Mouse (Mus musculus) kidney, adult 2 months (tissue): ENCODE results near the gene Abcb8.

Experiments used
- CTCF ChIP-seq: fragments of 200-500 bp; conservative IDR thresholded peaks from 2 replicates; pipeline ENCODE4 v1.5.1; 2011; ENCODE audit warnings: low read depth, mild to moderate bottlenecking, control low read depth, low read length, moderate library complexity, mixed read lengths; ENCODE audit not compliant: insufficient read depth, insufficient read length
- POLR2A ChIP-seq: fragments of 200-500 bp; IDR thresholded peaks from one replicate; pipeline ENCODE4 v1.6.1; 2011; ENCODE audit warnings: low read depth, low read length, control low read depth

GRCm38 (mm10) chr5:24401969-24402368, 8.5 kb downstream of the Abcb8 start:
- TF ChIP-seq CTCF (no peak), POLR2A (no peak)
